Comparison of ENCODE assay signal across 17 mouse cellular contexts in genomic region chr6:100410067-100410631, GRCm38 (mm10).
"Had no signal": no experiment of that assay in that cellular context is flagged by ENCODE, and none has a peak within 500 bp of the region (broad histone marks: within the 10 kb centered on the region; RNA-seq: fewer than 3 reads in every experiment).

No protein-coding gene starts in this region.

- H3K4me1 ChIP-seq: liver, embryonic 13.5 days; neural tube, embryonic 12.5 days had no signal

- H3K4me3 ChIP-seq: liver, embryonic 13.5 days; megakaryocyte, embryonic 14.5 days; midbrain, embryonic 10.5 days; neural tube, embryonic 12.5 days had no signal

- H3K36me3 ChIP-seq: liver, embryonic 13.5 days; midbrain, embryonic 10.5 days; neural tube, embryonic 12.5 days had no signal

- H3K4me2 ChIP-seq: liver, embryonic 13.5 days; neural tube, embryonic 12.5 days had no signal

- DNase-seq: kidney, adult 18-20 months; kidney, adult 9 months; kidney, postnatal 14 days; kidney, postnatal 4 days; liver, embryonic 13.5 days; lung, adult 2 months; lung, postnatal 14 days; lung, postnatal 4 days; midbrain, embryonic 14.5 days; spleen, adult 18-20 months; thymus, adult 2 months; thymus, postnatal 14 days; thymus, postnatal 4 days had no signal

- H3K27ac ChIP-seq: liver, embryonic 13.5 days; midbrain, embryonic 10.5 days; neural tube, embryonic 12.5 days; stomach, postnatal 0 days had no signal

- H3K9ac ChIP-seq: liver, embryonic 13.5 days; neural tube, embryonic 12.5 days had no signal

- H3K9me3 ChIP-seq: liver, embryonic 13.5 days; midbrain, embryonic 10.5 days; neural tube, embryonic 12.5 days had no signal

- H3K27me3 ChIP-seq: liver, embryonic 13.5 days; neural tube, embryonic 12.5 days had no signal
